Mouse (Mus musculus) stomach, postnatal 0 days (tissue): ENCODE data around the gene Sema5a. TPM values are rescaled to one million over a fixed set of nuclear protein-coding genes. Genes with fewer than 3 reads are reported as not detected.

Experiments used
- ATAC-seq: fragments of 200-750 bp; cut with Nextera tagmentation; 2 replicates; pipeline ENCODE4 v1.8.0; 2017; ENCODE audit not compliant: low FRiP score, low TSS enrichment
- DNase-seq: peaks from one replicate; pipeline ENCODE4 v3.0.0-alpha.2; 2016; ENCODE audit warnings: low spot score
- H3K27ac ChIP-seq: fragments of 300-500 bp; sonication (generic); replicated peaks from 2 replicates; pipeline ENCODE4 v1.5.1; 2014; ENCODE audit warnings: mild to moderate bottlenecking, control low read depth
- H3K27me3 ChIP-seq: fragments of 300-500 bp; sonication (generic); 2 replicates; pipeline ENCODE4 v1.6.1; 2014; ENCODE audit warnings: low read length; ENCODE audit not compliant: control insufficient read depth, insufficient read depth
- H3K36me3 ChIP-seq: fragments of 300-500 bp; sonication (generic); 2 replicates; pipeline ENCODE4 v1.6.1; 2014; ENCODE audit warnings: low read length, mixed read lengths; ENCODE audit not compliant: control insufficient read depth, insufficient read depth
- H3K4me1 ChIP-seq: fragments of 300-500 bp; sonication (generic); replicated peaks from 2 replicates; pipeline ENCODE4 v1.6.1; 2014; ENCODE audit warnings: antibody characterized with exemption; ENCODE audit not compliant: control insufficient read depth, insufficient read depth
- H3K4me2 ChIP-seq: fragments of 300-500 bp; sonication (generic); replicated peaks from 2 replicates; pipeline ENCODE4 v1.6.1; 2014; ENCODE audit warnings: low read depth, mild to moderate bottlenecking, control low read depth, moderate library complexity
- H3K4me3 ChIP-seq: fragments of 300-500 bp; sonication (generic); 2 replicates; pipeline ENCODE4 v1.5.1; 2014; ENCODE audit warnings: low read depth, low read length, control low read depth
- H3K9ac ChIP-seq: fragments of 300-500 bp; sonication (generic); 2 replicates; pipeline ENCODE4 v1.6.1; 2014; ENCODE audit warnings: mild to moderate bottlenecking, low read length, control low read depth, mixed read lengths
- H3K9me3 ChIP-seq: fragments of 300-500 bp; sonication (generic); 2 replicates; pipeline ENCODE4 v1.6.1; 2016; ENCODE audit warnings: low read length; ENCODE audit not compliant: control insufficient read depth
- CTCF ChIP-seq: IDR thresholded peaks from 2 replicates; pipeline ENCODE4 v1.5.1; 2016; ENCODE audit warnings: antibody characterized with exemption, low read depth, mild to moderate bottlenecking, moderate library complexity
- EP300 ChIP-seq: optimal IDR thresholded peaks from 2 replicates; pipeline ENCODE3; 2016; ENCODE audit warnings: antibody characterized with exemption
- WGBS: fragments of 180-500 bp; shearing (Covaris S2); extraction: QIAGEN DNeasy Blood & Tissue Kit; methylation state at CpG from one replicate; pipeline ENCODE4 v1.1.7; 2014; 5-methylcytosine and 5-hydroxymethylcytosine counted together
- polyA plus RNA-seq: library from polyadenylated mRNA; unstranded; fragments of >200 nt; fragmentation: Nextera tagmentation; extraction: Ambion mirVana; gene quantifications from 2 replicates; pipeline ENCODE4 v1.2.1, GENCODE M21; 2015

Gene Sema5a
- polyA plus RNA-seq, 1 experiment from 2014 or later = 5.5 TPM

DNA sequence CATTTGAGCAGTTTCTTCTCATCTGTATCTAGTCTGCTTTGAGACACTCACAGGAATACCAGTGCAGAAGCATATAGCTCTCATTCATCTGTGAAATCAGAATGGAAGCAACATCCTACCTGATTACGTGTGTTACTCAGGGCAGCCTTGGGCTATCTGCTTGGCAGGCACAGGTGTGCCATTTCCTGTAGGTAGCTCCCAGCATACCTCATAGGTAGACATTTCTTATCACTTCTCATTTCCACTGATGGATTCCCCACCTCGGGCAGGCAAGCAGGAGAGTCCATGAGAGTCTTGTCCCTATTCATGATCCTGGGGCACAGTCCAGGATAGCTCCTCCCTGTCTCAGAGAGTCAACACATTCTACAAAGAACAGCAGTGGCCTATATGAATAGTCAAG lies 381.4 kb downstream of the Sema5a start:
- no peak overlapping the region for H3K9ac ChIP-seq
- no peaks in the 10 kb centered on the region for H3K4me1 ChIP-seq
- no peak overlapping the region for H3K4me3 ChIP-seq
- TF ChIP-seq CTCF (no peak), EP300 (no peak)
- no peaks in the 10 kb centered on the region for H3K27me3 ChIP-seq
- peak; percentile 62 for ATAC-seq
- DNase-seq = no peak
- WGBS = 51% methylated on average over 2 of the region's 2 CpGs
- H3K9me3 ChIP-seq = no peaks in the 10 kb centered on the region
- no peaks in the 10 kb centered on the region for H3K36me3 ChIP-seq
- no peak overlapping the region for H3K27ac ChIP-seq
- no peak overlapping the region for H3K4me2 ChIP-seq

DNA sequence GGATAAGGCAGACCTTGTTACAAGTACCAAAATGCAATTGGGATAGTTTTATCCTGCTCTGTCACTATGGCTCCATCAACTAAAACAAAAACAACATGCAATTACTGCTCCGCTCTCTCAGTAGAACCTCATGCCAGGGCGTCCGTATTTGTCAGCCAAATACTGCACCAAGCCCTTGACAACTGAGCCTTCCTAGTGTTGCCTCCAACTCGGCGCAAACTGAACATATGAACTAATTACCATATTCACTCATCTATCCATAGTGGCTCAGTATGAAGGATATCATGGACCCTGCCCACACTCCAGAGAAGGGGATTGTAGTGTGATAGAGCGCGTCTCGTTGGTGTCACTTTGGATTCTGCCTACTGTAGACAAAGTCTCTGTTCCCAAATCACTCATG lies 389.1 kb downstream of the Sema5a start:
- no peak overlapping the region for H3K9ac ChIP-seq
- TF ChIP-seq CTCF (no peak), EP300 (no peak)
- ATAC-seq = no peak

DNA sequence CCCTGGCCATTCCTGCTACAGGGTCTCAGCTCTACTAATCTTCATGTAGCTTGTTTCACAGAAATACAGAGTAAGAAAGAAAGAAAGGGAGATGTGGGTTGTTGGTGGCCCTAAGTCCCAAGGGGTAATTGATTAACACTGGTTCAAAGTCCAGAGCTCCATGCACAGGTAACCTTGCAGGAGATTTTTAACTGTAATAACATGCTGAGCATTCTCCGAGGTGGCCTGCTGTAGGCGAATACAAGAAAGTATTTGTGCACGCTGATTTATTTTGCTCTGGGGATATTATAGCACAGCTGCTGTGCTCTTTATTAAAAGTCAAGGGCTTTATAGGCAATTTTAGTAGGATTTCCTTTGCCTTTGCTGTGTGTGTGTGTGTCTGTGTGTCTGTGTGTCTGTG lies 393.3 kb downstream of the Sema5a start:
- ATAC-seq (no peak), DNase-seq (no peak)
- Histone ChIP-seq H3K36me3 (0 out of 2 replicates have a peak, but pooled peaks cover 2% of the 10 kb centered on the region), H3K4me3 (no peak overlapping the region), H3K4me1 (no peaks in the 10 kb centered on the region), H3K4me2 (no peak overlapping the region), H3K27me3 (no peaks in the 10 kb centered on the region), H3K9ac (no peak overlapping the region), H3K9me3 (no peaks in the 10 kb centered on the region), H3K27ac (no peak overlapping the region)
- TF ChIP-seq EP300 = no peak
- no peak for TF ChIP-seq CTCF
- 61% methylated on average over 3 of the region's 3 CpGs for WGBS

More for the DNA sequence above, 389.1 kb downstream of the Sema5a start:
- WGBS = 96% methylated on average over 8 of the region's 8 CpGs
- DNase-seq = no peak
- no peak overlapping the region for H3K4me3 ChIP-seq
- no peaks in the 10 kb centered on the region for H3K4me1 ChIP-seq
- no peaks in the 10 kb centered on the region for H3K9me3 ChIP-seq
- no peaks in the 10 kb centered on the region for H3K27me3 ChIP-seq
- H3K4me2 ChIP-seq = no peak overlapping the region
- no peak overlapping the region for H3K27ac ChIP-seq
- no peaks in the 10 kb centered on the region for H3K36me3 ChIP-seq

DNA sequence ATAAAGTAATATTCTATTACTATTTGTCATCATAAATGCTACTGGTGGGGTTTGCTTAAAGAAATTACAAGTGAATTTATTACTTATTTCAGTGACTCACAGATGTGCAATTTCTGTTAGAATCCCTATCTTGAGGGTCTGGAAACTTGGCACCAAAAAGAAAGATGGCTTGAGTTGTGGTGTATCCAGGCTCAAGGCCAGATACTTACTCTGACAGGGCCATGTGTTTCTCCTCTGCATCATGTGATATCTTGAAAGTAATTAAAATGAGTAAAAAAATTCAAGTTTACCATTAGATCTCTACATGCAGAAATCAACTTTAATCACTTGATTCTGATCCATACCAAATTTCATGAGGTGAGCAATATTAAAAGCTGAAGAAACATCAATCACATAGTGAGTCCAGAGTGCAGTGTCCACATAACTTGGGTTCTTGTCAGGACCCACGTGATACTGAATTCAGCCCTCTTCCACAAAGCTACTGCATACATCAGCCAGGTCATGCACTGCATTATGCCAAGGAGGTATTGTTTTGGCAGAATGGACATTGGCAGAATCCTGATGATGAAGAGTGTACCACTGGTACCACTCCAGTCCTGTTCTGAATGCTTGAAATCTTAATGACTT lies 402.6 kb downstream of the Sema5a start:
- H3K36me3 ChIP-seq = no peaks in the 10 kb centered on the region
- H3K4me2 ChIP-seq = no peak overlapping the region
- no peak for DNase-seq
- H3K27ac ChIP-seq = no peak overlapping the region
- H3K9ac ChIP-seq = no peak overlapping the region
- no peaks in the 10 kb centered on the region for H3K4me1 ChIP-seq
- H3K9me3 ChIP-seq = no peaks in the 10 kb centered on the region
- H3K4me3 ChIP-seq = no peak overlapping the region
- no peak for ATAC-seq
- no peaks in the 10 kb centered on the region for H3K27me3 ChIP-seq
- 28% methylated on average over 1 of the region's 1 CpGs for WGBS
- no peak for TF ChIP-seq EP300
- no peak for TF ChIP-seq CTCF

DNA sequence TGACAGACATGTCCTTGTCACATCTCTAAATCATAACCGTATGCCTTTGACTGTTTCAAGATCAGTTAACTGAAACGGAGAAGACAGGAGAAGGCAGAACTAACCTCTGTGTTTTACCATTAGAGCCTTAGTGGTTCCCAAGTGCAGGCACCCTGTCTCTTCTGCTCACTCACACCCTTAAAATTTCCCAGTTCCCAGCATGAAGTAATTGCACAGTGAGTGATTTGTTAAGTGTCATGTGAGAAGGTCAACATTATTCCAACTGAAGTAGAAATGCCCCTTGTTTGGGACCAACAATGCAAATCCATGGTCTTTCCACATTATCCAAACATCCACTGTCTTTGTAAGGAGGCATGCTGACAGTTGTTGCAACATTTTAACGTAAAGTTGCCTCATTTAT lies 409.4 kb downstream of the Sema5a start:
- Histone ChIP-seq H3K9ac (no peak overlapping the region), H3K27ac (no peak overlapping the region), H3K36me3 (no peaks in the 10 kb centered on the region), H3K4me2 (no peak overlapping the region), H3K4me3 (no peak overlapping the region), H3K9me3 (no peaks in the 10 kb centered on the region), H3K27me3 (no peaks in the 10 kb centered on the region), H3K4me1 (no peaks in the 10 kb centered on the region)
- TF ChIP-seq EP300 (no peak), CTCF (no peak)
- 81% methylated on average over 3 of the region's 3 CpGs for WGBS
- ATAC-seq = no peak
- DNase-seq = no peak

DNA sequence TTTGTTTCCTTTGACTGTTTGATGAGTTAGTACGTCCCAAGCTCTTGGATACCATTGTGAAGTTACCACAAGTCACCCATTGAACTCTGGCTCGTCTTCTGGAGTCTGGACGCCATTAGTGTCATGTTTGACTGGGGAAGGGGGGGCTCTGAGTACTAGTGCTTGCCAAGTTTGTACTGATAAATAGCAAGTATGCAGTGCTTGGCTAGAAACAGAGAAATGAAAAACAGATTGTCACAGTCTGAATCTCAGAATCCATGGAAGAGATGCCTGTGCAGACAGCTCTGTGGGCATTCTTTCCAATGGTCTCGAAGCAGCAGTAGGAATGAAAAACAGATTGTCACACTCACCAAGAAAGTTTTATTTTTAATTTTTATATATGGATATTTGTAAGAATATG lies 411.4 kb downstream of the Sema5a start:
- TF ChIP-seq CTCF (no peak), EP300 (no peak)
- Histone ChIP-seq H3K27ac (no peak overlapping the region), H3K9ac (no peak overlapping the region), H3K4me1 (no peaks in the 10 kb centered on the region), H3K27me3 (no peaks in the 10 kb centered on the region), H3K36me3 (no peaks in the 10 kb centered on the region), H3K4me2 (no peak overlapping the region), H3K4me3 (no peak overlapping the region), H3K9me3 (no peaks in the 10 kb centered on the region)
- no peak for DNase-seq
- 59% methylated on average over 4 of the region's 4 CpGs for WGBS
- ATAC-seq = no peak
